Mouse (Mus musculus): ENCODE measurements around the gene Ndufaf8. TPM values are rescaled to one million over a fixed set of nuclear protein-coding genes. Genes with fewer than 3 reads are reported as not detected.

The Ndufaf8 gene
- total RNA-seq, 4 experiments from 2014 or later: 17.8 to 46.9 (median 30.6) TPM

- DNase-seq (ENCODE audit: low spot score in 2 of 2): no peak
Measured at GRCm38 (mm10) chr11:120134148-120134547, 35.4 kb downstream of the Ndufaf8 start.

DNA sequence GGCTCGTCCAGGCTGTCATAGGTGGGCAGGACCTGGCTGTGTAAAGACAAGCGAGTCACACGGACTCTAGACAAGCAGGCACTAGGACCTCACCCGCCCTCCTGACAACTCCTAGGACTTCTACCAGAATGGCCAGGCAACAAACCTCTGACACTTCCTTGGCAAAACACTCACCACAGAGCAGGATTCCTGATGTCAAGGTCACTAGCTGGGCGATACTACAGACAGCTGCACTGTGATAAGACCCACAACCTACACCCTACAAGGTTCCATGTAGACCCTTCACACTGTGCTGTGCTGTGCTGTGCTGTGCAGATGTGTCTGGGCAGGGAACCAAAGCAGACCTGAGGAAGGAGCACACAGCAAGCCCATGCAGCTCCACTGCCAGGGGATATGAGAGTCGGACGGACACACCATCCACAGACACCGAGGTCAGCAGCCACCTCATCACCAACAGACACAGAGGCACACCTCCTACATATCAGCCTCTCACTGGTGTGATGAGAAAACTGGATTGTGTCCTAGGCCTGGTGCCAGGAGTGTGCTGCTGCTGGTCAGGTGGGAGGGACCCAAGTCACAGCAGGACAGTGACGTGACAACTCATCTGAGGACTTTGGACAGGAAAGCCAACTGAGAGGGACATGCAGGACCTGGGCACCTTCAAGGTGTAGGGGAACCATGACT lies 36.3 kb downstream of the Ndufaf8 start:
- no peak for DNase-seq (ENCODE audit: low spot score in 2 of 2)

DNA sequence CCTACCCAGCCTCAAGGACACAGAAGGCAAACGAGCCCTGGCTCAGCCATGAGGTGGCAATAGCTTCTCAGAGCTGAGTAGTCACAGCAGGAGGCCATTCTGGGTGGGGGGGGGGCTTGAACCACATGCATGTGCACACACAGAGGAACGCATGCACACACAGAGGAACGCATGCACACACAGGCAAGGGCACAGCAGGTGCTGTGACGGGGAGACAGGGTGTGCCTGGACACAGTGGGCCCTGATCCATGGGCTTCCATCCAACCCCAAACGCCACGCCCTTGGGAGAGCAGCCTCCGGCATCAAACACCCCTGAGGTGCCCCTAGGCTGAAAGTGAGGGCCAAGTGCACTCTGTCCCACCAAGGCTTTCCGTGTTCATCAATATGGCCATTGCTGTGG lies 37.5 kb downstream of the Ndufaf8 start:
- DNase-seq (ENCODE audit: low spot score in 2 of 2): no peak

DNA sequence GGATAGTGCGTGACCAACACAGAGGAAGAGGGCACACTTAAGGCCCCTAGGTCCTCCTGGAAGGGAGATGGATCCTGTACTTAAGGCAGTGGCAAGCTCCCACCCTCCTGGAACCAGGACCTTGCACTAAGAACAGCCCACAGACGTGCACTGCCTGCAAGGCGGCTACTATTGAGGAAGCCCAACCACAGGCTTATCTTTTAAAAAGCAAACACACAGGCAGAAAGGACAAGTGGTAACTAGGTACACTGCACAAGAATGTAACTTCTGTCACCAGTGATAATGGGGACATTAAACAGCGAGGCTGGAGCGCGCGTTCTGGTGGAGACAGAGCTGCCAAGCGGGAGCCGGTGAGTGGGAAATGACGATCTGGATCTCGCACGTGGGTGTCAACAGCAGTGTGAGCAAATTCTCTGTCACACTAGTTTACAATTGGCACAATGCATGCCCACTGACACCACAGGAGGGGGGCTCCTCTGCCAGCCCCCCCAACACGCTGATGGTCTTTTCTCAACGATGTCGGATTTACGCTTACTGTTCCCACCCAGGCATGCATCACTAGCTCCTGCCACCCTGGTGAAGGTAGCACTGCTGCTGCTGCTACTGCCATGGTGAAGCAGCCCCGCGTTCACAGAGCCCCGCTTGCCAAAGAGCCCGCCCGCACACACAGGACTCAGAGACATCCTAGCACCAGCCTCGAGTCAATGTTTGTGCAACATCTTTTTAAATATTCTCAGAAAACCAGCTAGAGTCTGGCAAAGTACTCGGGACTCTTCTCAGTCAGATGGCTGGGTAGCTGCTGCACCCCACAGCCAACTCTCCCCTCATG lies 38.3 kb downstream of the Ndufaf8 start:
- DNase-seq (ENCODE audit: low spot score in 2 of 2): peak; percentile 77 to 80

GRCm38 (mm10) chr11:120137625-120138004 lies 38.9 kb downstream of the Ndufaf8 start:
- DNase-seq (ENCODE audit: low spot score in 2 of 2): no peak

GRCm38 (mm10) chr11:120139309-120139731 lies 40.6 kb downstream of the Ndufaf8 start:
- DNase-seq (ENCODE audit: low spot score in 2 of 2): no peak

DNA sequence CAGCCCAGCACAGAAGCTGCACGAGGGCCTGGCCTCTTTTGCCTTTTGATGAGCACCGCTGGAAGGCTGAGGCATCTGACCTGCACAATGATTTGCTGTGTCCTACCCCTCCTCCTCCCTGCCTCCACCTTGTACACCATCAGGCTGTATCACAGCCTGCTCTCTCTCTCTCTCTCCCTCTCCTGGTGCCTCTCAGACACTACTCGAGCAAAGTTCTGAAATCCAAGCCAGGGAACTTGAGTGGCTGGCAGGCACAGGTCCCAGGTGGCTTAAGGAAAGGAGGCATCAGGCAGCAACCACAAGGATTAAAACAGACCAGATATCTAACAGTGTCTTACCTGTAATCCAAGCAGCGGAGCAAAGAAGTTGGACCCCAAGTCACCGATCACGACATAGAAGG lies 41.5 kb downstream of the Ndufaf8 start:
- no peak for DNase-seq (ENCODE audit: low spot score in 2 of 2)

GRCm38 (mm10) chr11:120142601-120143051 lies 43.9 kb downstream of the Ndufaf8 start:
- peak in 1 of 2 experiments; percentile 40 for DNase-seq (ENCODE audit: low spot score in 2 of 2)

DNA sequence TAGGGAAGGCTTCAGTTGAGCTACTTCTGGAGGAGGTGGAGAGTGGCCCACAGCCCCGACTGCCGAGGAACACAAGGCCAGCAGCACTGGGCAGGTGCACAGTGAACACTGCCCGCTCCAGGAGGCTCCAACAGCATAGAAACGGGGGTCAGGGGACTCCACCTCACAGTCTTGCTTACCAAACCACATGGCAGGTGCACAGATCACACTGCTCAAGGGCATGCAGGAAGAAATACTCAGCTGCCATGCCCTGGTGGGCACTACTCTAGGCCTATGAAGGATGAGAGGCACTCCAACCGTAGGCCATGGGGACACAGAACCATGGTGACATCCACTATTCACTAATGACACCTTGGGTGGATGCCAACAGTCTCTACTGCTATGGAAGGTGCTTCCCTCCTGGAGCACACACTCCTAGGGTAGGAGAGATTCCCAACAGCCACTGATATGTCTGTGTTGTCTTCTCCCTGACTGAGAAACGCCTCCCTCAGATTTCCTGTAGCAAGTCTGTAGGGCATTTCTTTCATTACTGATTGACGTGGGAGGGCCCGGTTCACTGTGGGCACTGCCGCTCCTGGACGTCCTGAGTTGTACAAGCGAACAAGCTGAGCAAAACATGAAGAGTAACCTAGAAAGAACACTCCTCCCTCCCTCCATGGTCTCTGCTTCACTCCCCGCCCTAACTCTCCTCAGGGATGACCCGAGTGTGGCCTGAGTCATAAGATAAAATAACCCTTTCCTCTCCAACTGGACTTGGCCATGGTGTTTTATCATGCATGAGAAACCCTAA lies 45.2 kb downstream of the Ndufaf8 start:
- no peak for DNase-seq (ENCODE audit: low spot score in 2 of 2)

GRCm38 (mm10) chr11:120148201-120148855 lies 49.6 kb downstream of the Ndufaf8 start:
- no peak for DNase-seq (ENCODE audit: low spot score in 2 of 2)

DNA sequence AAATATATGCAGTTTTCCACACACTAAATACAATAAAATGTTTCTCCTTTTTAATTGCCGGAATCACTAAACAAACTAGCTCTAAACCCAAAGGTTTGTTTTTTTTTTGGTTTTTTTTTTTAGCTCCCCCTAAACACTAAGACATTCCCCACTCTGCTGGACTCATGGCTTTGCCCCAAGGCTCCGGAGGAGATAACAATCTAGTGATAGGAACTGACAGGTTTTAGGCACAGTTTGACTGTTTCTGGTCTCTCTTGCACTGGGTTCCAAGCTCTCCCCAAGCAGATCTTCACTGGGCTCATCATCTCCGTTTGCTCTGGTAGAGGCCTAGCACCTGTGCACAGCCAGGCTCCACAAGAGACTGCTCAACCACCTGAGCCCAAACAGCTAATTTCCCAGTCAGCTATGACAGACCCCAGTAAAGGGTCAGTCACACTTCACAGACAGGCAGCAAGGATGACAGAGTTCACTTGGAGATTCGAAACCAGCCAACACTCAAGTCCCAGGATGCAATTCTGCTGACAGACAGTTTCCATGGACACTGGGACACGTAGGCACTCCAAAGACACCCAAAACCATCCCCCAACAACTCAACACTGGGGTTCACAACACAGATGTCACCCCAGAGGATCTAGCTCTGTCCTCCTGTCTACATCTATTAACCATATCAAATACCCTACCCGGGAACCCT lies 50.9 kb downstream of the Ndufaf8 start:
- DNase-seq (ENCODE audit: low spot score in 2 of 2): no peak

Small RNA genes lying within 50 kb of the gene (microRNA-seq; reads per million reads assigned to microRNA genes)
- gene Gm25948: 0 reads per million in 2 experiments

Other genes starting within 250 kb of the Ndufaf8 start
- 10 to 100 TPM; 31.5 to 39.5 (median 37.3) TPM for gene Chmp6, start 185.5 kb upstream of the Ndufaf8 start, total RNA-seq (2022)
- 100 to 1,000 TPM; 170 to 244 (median 215) TPM for gene Baiap2, start 156.2 kb upstream of the Ndufaf8 start, total RNA-seq (2022)
- gene Aatk, start 51.8 kb upstream of the Ndufaf8 start, total RNA-seq (2022): 100 to 1,000 TPM; 217 to 247 (median 224) TPM
- 10 to 100 TPM; 34.0 to 41.5 (median 35.9) TPM for gene Cep131, start 12.1 kb upstream of the Ndufaf8 start, total RNA-seq (2022)
- 10 to 100 TPM; 17.7 to 18.2 (median 18.0) TPM for gene Tepsin, start 197 bp upstream of the Ndufaf8 start, total RNA-seq (2022)
- gene Slc38a10, start 52.4 kb downstream of the Ndufaf8 start, total RNA-seq (2022): 10 to 100 TPM; 83.1 to 95.2 (median 88.8) TPM
- gene Bahcc1, start 134.0 kb downstream of the Ndufaf8 start, total RNA-seq (2022): 10 to 100 TPM; 20.0 to 23.4 (median 21.4) TPM
- 1,000 to 10,000 TPM; 1,218 to 1,398 (median 1,309) TPM for gene Actg1, start 249.6 kb downstream of the Ndufaf8 start, total RNA-seq (2022)

All from layer of hippocampus, adult 8-10 months (tissue).